Mouse (Mus musculus): ENCODE measurements around the gene Becn1.
"Not testable (repeated sequence)": the region's sequence is repeated elsewhere in the genome, so short reads cannot be mapped to it uniquely, and the experiment has no call there.

Becn1 gene

GRCm38 (mm10) chr11:101302004-101302798 lies at the start of gene Becn1:
Gene Becn1, minus strand, starts transcription at chr11:101302286.
- peak; percentile 87 to 93 for DNase-seq (ENCODE audit: low read depth in 1 of 2, low spot score in 2 of 2)

GRCm38 (mm10) chr11:101351721-101352111 lies 49.6 kb upstream of the Becn1 start:
- DNase-seq (ENCODE audit: low read depth in 1 of 2, low spot score in 2 of 2): no peak

- no peak for DNase-seq (ENCODE audit: low read depth in 1 of 2, low spot score in 2 of 2)
These were observed 49.1 kb upstream of the Becn1 start for GRCm38 (mm10) chr11:101351100-101351720.

GRCm38 (mm10) chr11:101349216-101349615 lies 47.1 kb upstream of the Becn1 start:
- DNase-seq (ENCODE audit: low read depth in 1 of 2, low spot score in 2 of 2): no peak

- no peak for DNase-seq (ENCODE audit: low read depth in 1 of 2, low spot score in 2 of 2)
These were observed 46.7 kb upstream of the Becn1 start for GRCm38 (mm10) chr11:101348774-101349173.

DNA sequence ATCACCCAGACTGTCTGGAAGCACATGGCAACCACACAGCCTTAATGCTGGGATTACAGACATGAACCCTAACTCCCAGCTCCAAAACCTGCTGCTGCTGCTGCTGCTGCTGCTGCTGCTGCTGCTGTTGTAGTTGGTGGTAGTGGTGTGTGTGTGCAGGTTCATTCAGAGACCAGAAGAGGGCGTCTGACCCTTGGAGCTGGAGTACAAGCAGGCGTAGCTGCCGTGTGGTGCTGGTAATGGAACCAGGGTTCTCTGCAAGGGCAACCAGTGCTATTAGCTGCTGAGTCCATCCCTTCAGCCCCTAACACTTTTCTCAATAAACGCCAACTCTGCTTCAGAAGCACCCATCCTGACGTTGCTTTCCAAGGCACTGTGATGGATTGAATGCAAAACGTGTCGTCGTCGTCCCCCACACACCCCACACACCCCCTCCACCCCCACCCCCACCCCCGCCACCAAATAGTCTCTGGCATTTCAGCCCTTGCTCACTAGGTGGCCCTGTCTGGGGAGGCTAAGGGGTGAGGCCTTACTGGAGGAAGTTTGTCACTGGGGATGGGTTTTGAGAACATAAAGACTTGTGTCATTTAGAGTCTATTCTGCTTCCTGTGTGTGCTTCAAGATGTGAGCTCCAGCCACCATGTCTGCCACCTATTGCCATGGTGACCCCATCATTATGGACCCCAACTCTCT lies 45.1 kb upstream of the Becn1 start:
- no peak for DNase-seq (ENCODE audit: low read depth in 1 of 2, low spot score in 2 of 2)

- no peak for DNase-seq (ENCODE audit: low read depth in 1 of 2, low spot score in 2 of 2)
These were observed 36.2 kb upstream of the Becn1 start for GRCm38 (mm10) chr11:101338123-101338760.

DNA sequence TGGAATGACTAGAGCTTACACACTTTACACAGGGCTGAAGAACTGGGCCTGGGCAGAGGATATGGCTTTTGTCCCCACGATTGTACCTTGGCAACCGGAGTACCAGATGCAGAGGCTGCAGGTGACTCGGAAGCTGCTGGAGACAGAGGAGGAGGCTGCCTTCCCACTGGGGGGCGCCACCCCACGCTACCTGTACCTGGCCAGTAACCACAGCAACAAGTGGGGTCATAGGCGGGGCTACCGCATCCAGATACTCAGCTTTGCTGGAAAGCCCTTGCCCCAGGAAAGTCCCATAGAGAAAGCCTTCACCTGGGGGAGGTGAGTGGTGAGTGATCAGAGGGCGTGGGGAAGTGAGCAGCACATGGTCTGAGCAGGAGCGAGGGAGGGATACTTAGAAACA lies 33.6 kb upstream of the Becn1 start:
- no peak for DNase-seq (ENCODE audit: low read depth in 1 of 2, low spot score in 2 of 2)

DNA sequence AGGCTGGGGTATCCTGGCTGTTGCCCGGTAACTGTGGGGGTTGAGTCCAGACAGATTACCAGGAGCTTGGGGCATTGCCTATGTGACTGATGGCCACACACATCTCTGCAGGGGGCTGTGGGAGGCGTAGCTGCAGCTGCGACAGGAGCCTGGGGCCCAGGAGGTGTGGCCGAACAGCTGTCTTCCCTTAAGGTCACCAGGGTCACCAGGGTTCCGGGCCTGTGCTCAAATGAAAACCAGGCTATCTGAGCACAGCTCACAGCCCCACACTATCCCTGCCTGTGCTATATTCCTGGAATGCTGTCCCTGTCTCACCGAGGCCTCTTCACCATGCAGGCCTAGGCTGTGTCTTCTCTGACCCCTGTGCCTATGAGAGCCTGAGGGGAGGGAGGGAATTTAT lies 32.4 kb upstream of the Becn1 start:
- DNase-seq (ENCODE audit: low read depth in 1 of 2, low spot score in 2 of 2): no peak

DNA sequence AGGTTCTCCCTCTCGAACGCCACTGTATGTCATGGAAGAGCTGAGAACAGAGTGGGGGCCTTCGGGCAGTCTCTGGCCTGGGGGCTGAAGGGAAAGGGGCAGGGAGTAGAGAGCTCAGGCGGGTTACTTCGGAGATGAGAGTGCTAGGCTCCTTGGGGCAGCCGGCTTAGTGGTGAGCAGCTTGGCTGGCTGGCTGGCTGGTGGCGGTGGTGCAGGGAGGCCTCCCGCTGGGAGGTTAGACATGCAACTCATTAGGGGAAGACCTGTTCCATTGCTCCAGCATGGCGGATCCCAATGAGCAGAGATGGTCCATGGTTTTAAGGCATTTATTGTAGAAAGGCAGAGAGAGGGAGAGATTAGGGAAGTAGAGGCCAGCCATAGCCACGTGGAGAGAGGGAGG lies 31.9 kb upstream of the Becn1 start:
- DNase-seq (ENCODE audit: low read depth in 1 of 2, low spot score in 2 of 2): no peak

DNA sequence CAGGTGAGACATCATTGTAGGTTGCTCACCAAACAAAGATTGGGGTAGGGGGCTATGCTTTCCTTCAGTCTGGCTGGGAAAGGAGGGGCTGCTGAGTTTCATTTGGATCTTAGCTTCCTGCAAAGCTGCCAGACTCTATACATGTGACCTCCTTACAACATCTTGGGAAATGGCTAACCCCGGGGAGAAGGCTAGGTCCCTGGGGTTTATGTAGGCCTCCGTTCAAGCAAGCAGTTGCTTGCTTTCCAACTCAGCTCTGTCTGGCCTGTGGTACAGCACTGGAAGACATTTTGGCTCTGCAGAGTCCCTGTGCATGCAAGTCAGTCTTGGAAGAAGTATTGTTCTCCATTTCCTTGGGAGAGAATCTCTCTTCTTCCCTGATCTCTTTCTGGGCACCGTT lies 30.5 kb upstream of the Becn1 start:
- no peak for DNase-seq (ENCODE audit: low read depth in 1 of 2, low spot score in 2 of 2)

GRCm38 (mm10) chr11:101330961-101331360 lies 28.9 kb upstream of the Becn1 start:
- not testable (repeated sequence) for DNase-seq (ENCODE audit: low read depth in 1 of 2, low spot score in 2 of 2)

GRCm38 (mm10) chr11:101330371-101330924 lies 28.4 kb upstream of the Becn1 start, which contains the start of gene Aoc3:
Gene Aoc3, plus strand, starts transcription at chr11:101330605.
- no peak for DNase-seq (ENCODE audit: low read depth in 1 of 2, low spot score in 2 of 2)

GRCm38 (mm10) chr11:101328941-101329635 lies 27.0 kb upstream of the Becn1 start:
- DNase-seq (ENCODE audit: low read depth in 1 of 2, low spot score in 2 of 2): no peak

DNA sequence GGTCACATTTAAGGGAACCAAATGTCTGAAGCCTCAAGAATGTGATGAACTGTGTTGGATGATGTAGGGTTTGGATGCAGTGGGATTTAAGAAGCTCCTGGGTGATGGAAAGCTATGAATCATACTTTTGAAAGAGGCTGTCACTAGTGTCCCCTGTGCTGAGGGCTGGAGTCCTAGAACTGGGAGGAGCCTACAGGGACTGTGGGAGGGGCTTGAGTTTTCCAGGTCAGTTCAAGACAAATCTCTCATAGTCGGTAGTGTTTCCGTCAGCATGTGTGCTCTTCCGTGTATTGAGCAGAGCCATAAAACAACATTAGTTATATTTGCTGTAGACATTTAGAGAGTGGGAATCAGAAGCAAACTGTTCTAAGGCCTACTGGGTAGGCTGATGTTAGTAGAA lies 25.2 kb upstream of the Becn1 start:
- no peak for DNase-seq (ENCODE audit: low read depth in 1 of 2, low spot score in 2 of 2)

DNA sequence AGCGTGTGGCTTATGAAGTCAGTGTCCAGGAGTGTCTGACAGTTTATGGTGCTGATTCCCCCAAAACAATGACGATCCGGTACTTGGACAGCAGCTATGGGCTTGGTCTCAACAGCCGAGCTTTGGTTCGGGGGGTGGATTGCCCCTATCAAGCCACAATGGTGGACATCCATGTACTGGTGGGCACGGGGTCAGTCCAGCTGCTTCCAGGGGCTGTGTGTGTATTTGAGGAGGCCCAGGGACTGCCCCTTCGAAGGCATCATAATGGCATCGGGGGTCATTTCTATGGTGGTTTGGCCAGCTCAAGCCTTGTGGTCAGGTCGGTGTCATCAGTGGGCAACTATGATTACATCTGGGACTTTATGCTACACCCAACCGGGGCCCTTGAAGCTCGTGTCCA lies 24.1 kb upstream of the Becn1 start:
- DNase-seq (ENCODE audit: low read depth in 1 of 2, low spot score in 2 of 2): no peak

GRCm38 (mm10) chr11:101325201-101325600 lies 23.1 kb upstream of the Becn1 start:
- DNase-seq (ENCODE audit: low read depth in 1 of 2, low spot score in 2 of 2): not testable (repeated sequence)

DNA sequence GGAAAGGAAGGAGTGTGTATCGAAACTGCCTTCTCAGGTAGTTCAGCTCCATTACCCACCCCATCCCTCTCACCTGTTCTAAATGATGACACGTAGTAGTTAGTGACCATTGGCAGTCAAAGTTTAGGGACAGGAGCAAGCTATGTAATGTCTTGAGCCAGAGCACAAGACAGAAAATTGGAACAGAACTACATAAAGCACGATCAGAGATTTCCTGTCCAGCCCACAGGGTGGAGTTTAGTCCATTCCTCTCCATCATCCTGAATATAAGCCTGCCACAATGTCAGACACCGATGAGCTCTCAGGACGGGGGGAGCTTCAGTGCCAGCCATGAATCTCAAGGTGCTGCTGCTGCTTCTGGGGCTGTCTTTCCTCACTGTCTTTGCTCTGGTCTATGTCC lies 22.7 kb upstream of the Becn1 start, which contains the start of gene Aoc2:
Gene Aoc2, plus strand, starts transcription at position 301 of the 400 bp plus-strand sequence.
- DNase-seq (ENCODE audit: low read depth in 1 of 2, low spot score in 2 of 2): no peak

- DNase-seq (ENCODE audit: low read depth in 1 of 2, low spot score in 2 of 2): no peak
These were observed 21.5 kb upstream of the Becn1 start for GRCm38 (mm10) chr11:101323609-101324008.

DNA sequence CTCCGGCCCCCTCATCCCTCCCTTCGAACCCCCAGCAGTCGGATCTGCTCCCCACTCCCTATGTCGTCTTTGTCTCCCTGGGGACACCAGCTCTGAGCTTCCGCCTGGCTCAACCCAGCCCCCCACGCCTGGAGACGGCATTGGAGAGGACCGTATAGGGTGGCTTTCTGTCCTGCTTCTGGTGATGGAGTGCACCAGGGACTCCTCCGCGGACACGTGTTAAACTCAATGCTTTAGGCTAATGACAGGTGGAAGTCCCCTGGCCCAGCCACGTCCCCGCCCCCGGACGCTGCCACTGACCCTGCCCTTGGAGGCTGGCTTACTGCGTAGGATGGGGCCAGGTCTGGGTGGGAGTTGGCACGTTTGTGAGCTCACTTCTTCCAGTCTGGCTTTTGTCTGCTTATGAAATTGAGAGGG lies 14.4 kb upstream of the Becn1 start:
- DNase-seq (ENCODE audit: low read depth in 1 of 2, low spot score in 2 of 2): peak in 1 of 2 experiments; percentile 17

Measured in monocyte, adult 2 months (primary cell).